Comparison of ENCODE assay signal across 14 mouse cellular contexts in genomic region chr13:91326834-91327233, GRCm38 (mm10).
"Had no signal": no experiment of that assay in that cellular context is flagged by ENCODE, and none has a peak within 500 bp of the region (broad histone marks: within the 10 kb centered on the region; RNA-seq: fewer than 3 reads in every experiment).

No protein-coding gene starts in this region.

- H3K36me3 ChIP-seq: neural tube, embryonic 12.5 days; neural tube, embryonic 13.5 days; stomach, embryonic 15.5 days had no signal

- H3K9ac ChIP-seq: neural tube, embryonic 12.5 days; neural tube, embryonic 13.5 days; stomach, embryonic 15.5 days had no signal

- H3K27ac ChIP-seq: neural tube, embryonic 12.5 days; neural tube, embryonic 13.5 days; stomach, embryonic 15.5 days had no signal

- H3K27me3 ChIP-seq: neural tube, embryonic 12.5 days; neural tube, embryonic 13.5 days; stomach, embryonic 15.5 days had no signal

- H3K4me2 ChIP-seq: neural tube, embryonic 12.5 days; neural tube, embryonic 13.5 days; stomach, embryonic 15.5 days had no signal

- H3K4me3 ChIP-seq: neural tube, embryonic 12.5 days; neural tube, embryonic 13.5 days; stomach, embryonic 15.5 days had no signal

- H3K9me3 ChIP-seq: neural tube, embryonic 12.5 days; neural tube, embryonic 13.5 days; stomach, embryonic 15.5 days had no signal

- H3K4me1 ChIP-seq: neural tube, embryonic 12.5 days; neural tube, embryonic 13.5 days; stomach, embryonic 15.5 days had no signal

- DNase-seq: retina, postnatal 1 day; right cerebral cortex, adult 18-20 months; right cerebral cortex, postnatal 14 days; right cerebral cortex, postnatal 25 days; right cerebral cortex, postnatal 4 days; spleen, adult 18-20 months; thymus, adult 18-20 months; thymus, adult 2 months; thymus, postnatal 25 days; thymus, postnatal 36 days; thymus, postnatal 4 days had no signal
